8 mouse cellular contexts compared by ENCODE assay signal in genomic region chr9:109894413-109895090, GRCm38 (mm10). TPM values are rescaled to one million over a fixed set of nuclear protein-coding genes. Genes with fewer than 3 reads are reported as not detected.
DNase-seq lines count a peak whose midpoint lies in the region; ATAC-seq lines count a peak whose summit lies in the region.

No protein-coding gene starts in this region.

- 31% methylated on average over 6 of the region's 6 CpGs for WGBS in hindbrain, embryonic 15.5 days

- peaks cover 25% of the 10 kb centered on the region for H3K36me3 ChIP-seq in hindbrain, embryonic 15.5 days

- no peaks in the 10 kb centered on the region for H3K9me3 ChIP-seq in hindbrain, embryonic 15.5 days

- no peak overlapping the region for H3K9ac ChIP-seq in hindbrain, embryonic 15.5 days

- H3K4me1 ChIP-seq in hindbrain, embryonic 15.5 days (replicated peaks), result no peaks in the 10 kb centered on the region; the same call in 1 of the 2 replicates

- DNase-seq in T-cell, adult 2 months (ENCODE audit: low spot score), result peak; percentile 53
- DNase-seq in cerebellum, postnatal 25 days, result peak; percentile 34 to 68
- DNase-seq in gastrocnemius, adult 18-20 months (ENCODE audit: low spot score), result peak; percentile 91
- DNase-seq in layer of hippocampus, postnatal 36 days, result peak; percentile 52 to 64
- DNase-seq in lung, postnatal 25 days (ENCODE audit: low spot score), result peak; percentile 78
- DNase-seq in right cerebral cortex, adult 18-20 months, result peak; percentile 78

- ATAC-seq in hindbrain, embryonic 15.5 days (ENCODE audit: low FRiP score, low read depth), result peak; percentile 86
- no peak for ATAC-seq in erythroid progenitor cell, adult 5-6 weeks (replicated peaks; ENCODE audit: low FRiP score, poor library complexity, severe bottlenecking)

- H3K27me3 ChIP-seq in hindbrain, embryonic 15.5 days, result no peaks in the 10 kb centered on the region

- H3K4me3 ChIP-seq in hindbrain, embryonic 15.5 days, result no peak overlapping the region

- H3K27ac ChIP-seq in hindbrain, embryonic 15.5 days (replicated peaks), result peak overlapping the region; percentile 64

- no peak overlapping the region for H3K4me2 ChIP-seq in hindbrain, embryonic 15.5 days

RNA-seq across cellular contexts. Expression of gene Cdc25a, which starts 19.2 kb away (rescaled TPM):
- 1 to 10 TPM; 3.9 to 4.7 TPM for total RNA-seq in gastrocnemius, adult 18-20 months (2021)
- polyA plus RNA-seq in hindbrain, embryonic 15.5 days (2015; fragmentation: Nextera tagmentation; extraction: Ambion mirVana), result 12.9 and 14.0 TPM in 2 replicates
- total RNA-seq in layer of hippocampus, postnatal 36 days (2021), result 1 to 10 TPM; 4.4 to 5.0 TPM
- total RNA-seq in erythroid progenitor cell, adult 5-6 weeks (2015; ENCODE audit: low replicate concordance), result 12.2 and 19.1 TPM in 2 replicates
- total RNA-seq in erythroid progenitor cell, adult 5-6 weeks (2017; ENCODE audit: low replicate concordance), result 39.5 and 40.3 TPM in 2 replicates

RNA-seq across cellular contexts. Expression of gene Map4, which starts 36.7 kb away (rescaled TPM):
- 100 to 1,000 TPM; 514 to 562 TPM for total RNA-seq in gastrocnemius, adult 18-20 months (2021)
- 181 and 201 TPM in 2 replicates for polyA plus RNA-seq in hindbrain, embryonic 15.5 days (2015; fragmentation: Nextera tagmentation; extraction: Ambion mirVana)
- 100 to 1,000 TPM; 555 to 604 TPM for total RNA-seq in layer of hippocampus, postnatal 36 days (2021)
- 9.4 and 31.0 TPM in 2 replicates for total RNA-seq in erythroid progenitor cell, adult 5-6 weeks (2015; ENCODE audit: low replicate concordance)
- total RNA-seq in erythroid progenitor cell, adult 5-6 weeks (2017; ENCODE audit: low replicate concordance), result 4.1 and 5.6 TPM in 2 replicates

RNA-seq across cellular contexts. Expression of gene Camp, which starts 45.1 kb away (rescaled TPM):
- not detected for total RNA-seq in gastrocnemius, adult 18-20 months (2021)
- polyA plus RNA-seq in hindbrain, embryonic 15.5 days (2015; fragmentation: Nextera tagmentation; extraction: Ambion mirVana), result 0.51 and 0.75 TPM in 2 replicates
- not detected for total RNA-seq in layer of hippocampus, postnatal 36 days (2021)
- total RNA-seq in erythroid progenitor cell, adult 5-6 weeks (2015; ENCODE audit: low replicate concordance), result 769 and 967 TPM in 2 replicates
- 327 and 371 TPM in 2 replicates for total RNA-seq in erythroid progenitor cell, adult 5-6 weeks (2017; ENCODE audit: low replicate concordance)

Comparison
In these comparisons a context has a peak if more than half of its experiments do, and no peak if none do; other contexts are left out.
1. RNA of gene Map4, which starts 36.7 kb away (total RNA-seq): 555 to 604 TPM in layer of hippocampus, postnatal 36 days and 514 to 562 TPM in gastrocnemius, adult 18-20 months; 4.1 to 31.0 TPM in erythroid progenitor cell, adult 5-6 weeks; every median in the first group is over 10 times any median in the second.
2. RNA of gene Camp, which starts 45.1 kb away (total RNA-seq): 327 to 967 TPM in erythroid progenitor cell, adult 5-6 weeks; not detected in gastrocnemius, adult 18-20 months and not detected in layer of hippocampus, postnatal 36 days; every median in the first group is over 100 times any median in the second.
3. Peak in every context shown above with its lines, with median percentiles within 50 percentile points of each other: DNase-seq.